9 mouse cellular contexts compared by ENCODE assay signal in genomic region chr12:3889875-3890635, GRCm38 (mm10).
DNase-seq lines count a peak whose midpoint lies in the region; ATAC-seq and TF ChIP-seq lines count a peak whose summit lies in the region.
"Had no signal": no experiment of that assay in that cellular context is flagged by ENCODE, and none has a peak within 500 bp of the region (broad histone marks: within the 10 kb centered on the region; RNA-seq: fewer than 3 reads in every experiment).

No protein-coding gene starts in this region.

- no peak overlapping the region for H3K4me3 ChIP-seq in forebrain, embryonic 12.5 days (replicated peaks)
- H3K4me3 ChIP-seq in forebrain, embryonic 16.5 days (replicated peaks; ENCODE audit: low read length), result no peak overlapping the region
- no peak overlapping the region for H3K4me3 ChIP-seq in liver, adult 2 months (ENCODE audit: insufficient read depth, low read depth, low read length)
- H3K4me3 ChIP-seq in liver, embryonic 11.5 days (ENCODE audit: low read depth, low read length), result no peak overlapping the region; the same call in 1 of the 2 replicates

- H3K36me3 ChIP-seq in forebrain, embryonic 12.5 days (replicated peaks), result peaks cover 9% of the 10 kb centered on the region; the same call in 1 of the 2 replicates
- no peaks in the 10 kb centered on the region for H3K36me3 ChIP-seq in forebrain, embryonic 16.5 days (ENCODE audit: control insufficient read depth, insufficient read depth)
- H3K36me3 ChIP-seq in liver, adult 2 months (ENCODE audit: control insufficient read depth, insufficient read depth, low read length), result no peaks in the 10 kb centered on the region
- peaks cover 4% of the 10 kb centered on the region; the same call in 1 of the 2 replicates for H3K36me3 ChIP-seq in liver, embryonic 11.5 days (ENCODE audit: control insufficient read depth, insufficient read depth, low read length)

- ATAC-seq in forebrain, embryonic 12.5 days (ENCODE audit: low FRiP score), result no peak
- ATAC-seq in forebrain, embryonic 16.5 days, result no peak
- ATAC-seq in liver, embryonic 11.5 days (replicated peaks; ENCODE audit: low FRiP score), result no peak

- DNase-seq in liver, adult 2 months (ENCODE audit: extremely low read depth, low read depth, low spot score), result peak; percentile 28
- no peak for DNase-seq in liver, embryonic 11.5 days (ENCODE audit: low spot score)
- DNase-seq in cerebellum, adult 9-10 months, result peak; percentile 94
- peak; percentile 26 for DNase-seq in naive thymus-derived CD4-positive, alpha-beta T cell, adult 2 months (ENCODE audit: low read depth)
- DNase-seq in ovary, postnatal 10 days (ENCODE audit: low spot score), result no peak
- no peak for DNase-seq in layer of hippocampus, adult 9-10 months (ENCODE audit: low spot score)

- H3K27ac ChIP-seq in forebrain, embryonic 12.5 days, result no peak overlapping the region
- no peak overlapping the region for H3K27ac ChIP-seq in forebrain, embryonic 16.5 days (ENCODE audit: low read length)
- H3K27ac ChIP-seq in liver, adult 2 months (replicated peaks; ENCODE audit: insufficient read depth, low read depth, low read length), result no peak overlapping the region
- no peak overlapping the region for H3K27ac ChIP-seq in liver, embryonic 11.5 days (ENCODE audit: low read depth, low read length)
- H3K27ac ChIP-seq: liver, embryonic 14.5 days had no signal

- no peaks in the 10 kb centered on the region for H3K27me3 ChIP-seq in forebrain, embryonic 12.5 days
- no peaks in the 10 kb centered on the region for H3K27me3 ChIP-seq in forebrain, embryonic 16.5 days (replicated peaks; ENCODE audit: control insufficient read depth, insufficient read depth, low read length)
- H3K27me3 ChIP-seq in liver, adult 2 months (ENCODE audit: control insufficient read depth, insufficient read depth, low read length), result no peaks in the 10 kb centered on the region
- no peaks in the 10 kb centered on the region for H3K27me3 ChIP-seq in liver, embryonic 11.5 days (replicated peaks; ENCODE audit: control insufficient read depth, insufficient read depth, low read length)

- no peak for TF ChIP-seq CTCF in liver, adult 2 months (IDR thresholded peaks at IDR 0.05; ENCODE audit: low read depth, low read length)

- peaks cover 93% of the 10 kb centered on the region for H3K4me1 ChIP-seq in forebrain, embryonic 12.5 days
- H3K4me1 ChIP-seq in forebrain, embryonic 16.5 days (replicated peaks; ENCODE audit: control insufficient read depth, insufficient read depth, low read length), result peaks cover 69% of the 10 kb centered on the region
- peaks cover 46% of the 10 kb centered on the region for H3K4me1 ChIP-seq in liver, adult 2 months (ENCODE audit: control insufficient read depth, insufficient read depth, low read length)
- peaks cover 75% of the 10 kb centered on the region for H3K4me1 ChIP-seq in liver, embryonic 11.5 days (replicated peaks; ENCODE audit: control insufficient read depth, insufficient read depth, low read length)

- WGBS in forebrain, embryonic 12.5 days, result 13% methylated on average over 7 of the region's 7 CpGs
- WGBS in forebrain, embryonic 16.5 days, result 18% methylated on average over 7 of the region's 7 CpGs
- 37% methylated on average over 7 of the region's 7 CpGs for WGBS in liver, adult 2 months
- 38% methylated on average over 7 of the region's 7 CpGs for WGBS in liver, embryonic 11.5 days

- H3K79me2 ChIP-seq in liver, adult 2 months (ENCODE audit: control insufficient read depth, insufficient read depth, low read length), result peaks cover 4% of the 10 kb centered on the region; the same call in 1 of the 2 replicates

- no peak for TF ChIP-seq POLR2A in liver, adult 2 months (IDR thresholded peaks at IDR 0.05; ENCODE audit: extremely low read depth, insufficient read depth, low read length)

- no peaks in the 10 kb centered on the region for H3K9me3 ChIP-seq in forebrain, embryonic 12.5 days
- no peaks in the 10 kb centered on the region for H3K9me3 ChIP-seq in forebrain, embryonic 16.5 days (ENCODE audit: control insufficient read depth, low read length)
- no peaks in the 10 kb centered on the region for H3K9me3 ChIP-seq in liver, embryonic 11.5 days (ENCODE audit: control insufficient read depth, low read length)

- H3K9ac ChIP-seq in forebrain, embryonic 12.5 days, result no peak overlapping the region
- no peak overlapping the region for H3K9ac ChIP-seq in forebrain, embryonic 16.5 days (replicated peaks; ENCODE audit: low read depth, low read length)
- no peak overlapping the region for H3K9ac ChIP-seq in liver, adult 2 months (ENCODE audit: low read depth, low read length)
- no peak overlapping the region for H3K9ac ChIP-seq in liver, embryonic 11.5 days (ENCODE audit: low read depth, low read length)

- 0 out of 2 replicates have a peak overlapping the region, but pooled peaks have one; percentile 78 for H3K4me2 ChIP-seq in forebrain, embryonic 12.5 days
- no peak overlapping the region for H3K4me2 ChIP-seq in forebrain, embryonic 16.5 days (ENCODE audit: low read length)
- H3K4me2 ChIP-seq in liver, embryonic 11.5 days, result no peak overlapping the region

Comparison
In these comparisons a context has a peak if more than half of its experiments do, and no peak if none do; other contexts are left out.
1. DNase-seq: peak in liver, adult 2 months (single experiment), cerebellum, adult 9-10 months (single experiment) and naive thymus-derived CD4-positive, alpha-beta T cell, adult 2 months (single experiment); none in liver, embryonic 11.5 days (single experiment), ovary, postnatal 10 days (single experiment) and layer of hippocampus, adult 9-10 months (single experiment).